Mouse (Mus musculus): Measurements from ENCODE around the gene Agk. TPM values are rescaled to one million over a fixed set of nuclear protein-coding genes. Genes with fewer than 3 reads are reported as not detected.
A peak's percentile ranks its signal among the peaks of the same experiment; 100 is the strongest.

Gene Agk
- total and polyA plus RNA-seq, 2 experiments from 2014 or later, result 13.4 to 30.0 TPM

DNA sequence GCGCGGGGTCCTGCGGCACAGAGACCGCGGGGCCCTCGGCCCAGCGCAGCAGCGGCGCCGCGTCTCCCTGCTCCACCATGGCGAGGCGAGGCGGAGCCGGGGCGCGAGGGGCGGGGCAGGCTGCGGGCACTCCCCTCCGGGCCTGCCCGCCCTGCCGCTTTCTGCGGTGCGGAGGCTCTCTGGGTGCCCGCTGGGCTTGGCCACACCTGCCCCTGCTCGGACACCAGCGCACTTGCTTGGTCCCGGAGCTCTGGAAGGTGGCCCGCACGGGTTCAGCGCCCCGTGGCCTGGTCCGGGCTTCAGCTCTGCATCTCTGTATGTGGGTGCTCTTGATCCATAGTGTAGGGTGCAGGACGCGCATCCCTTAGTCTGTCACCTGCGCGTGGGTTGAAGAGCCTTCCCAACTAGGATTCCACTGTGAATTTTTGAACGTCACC lies 111.1 kb downstream of the Agk start, which contains the start of gene E330009J07Rik:
Gene E330009J07Rik, minus strand, starts transcription at position 89 of the 437 bp plus-strand sequence.
- Histone ChIP-seq H3K27me3 (ENCODE audit: control insufficient read depth, insufficient read depth, low read length) (peaks cover 7% of the 10 kb centered on the region; the same call in 1 of the 2 replicates), H3K9me3 (replicated peaks; ENCODE audit: control insufficient read depth, low read length) (no peaks in the 10 kb centered on the region), H3K9ac (replicated peaks; ENCODE audit: low read depth, low read length) (peak within 1 kb of the TSS; percentile 70), H3K4me2 (ENCODE audit: low read depth, low read length) (peak within 1 kb of the TSS; percentile 99), H3K4me1 (ENCODE audit: control insufficient read depth, insufficient read depth) (peaks cover 4% of the 10 kb centered on the region; the same call in 1 of the 2 replicates), H3K27ac (ENCODE audit: low read depth) (no peak within 1 kb of the TSS), H3K4me3 (ENCODE audit: low read depth, low read length) (peak within 1 kb of the TSS; percentile 86), H3K36me3 (replicated peaks; ENCODE audit: control insufficient read depth, insufficient read depth, low read length) (no peaks in the 10 kb centered on the region)
- WGBS, result 1% methylated on average over 36 of the region's 38 CpGs
- no peak for TF ChIP-seq CTCF (IDR thresholded peaks at IDR 0.05; ENCODE audit: low read depth)
- no peak for TF ChIP-seq EP300 (IDR thresholded peaks at IDR 0.05; ENCODE audit: low read depth)
- ATAC-seq (ENCODE audit: insufficient read depth, low read depth) (peak; percentile 91), DNase-seq (ENCODE audit: low spot score) (peak; percentile 30)

DNA sequence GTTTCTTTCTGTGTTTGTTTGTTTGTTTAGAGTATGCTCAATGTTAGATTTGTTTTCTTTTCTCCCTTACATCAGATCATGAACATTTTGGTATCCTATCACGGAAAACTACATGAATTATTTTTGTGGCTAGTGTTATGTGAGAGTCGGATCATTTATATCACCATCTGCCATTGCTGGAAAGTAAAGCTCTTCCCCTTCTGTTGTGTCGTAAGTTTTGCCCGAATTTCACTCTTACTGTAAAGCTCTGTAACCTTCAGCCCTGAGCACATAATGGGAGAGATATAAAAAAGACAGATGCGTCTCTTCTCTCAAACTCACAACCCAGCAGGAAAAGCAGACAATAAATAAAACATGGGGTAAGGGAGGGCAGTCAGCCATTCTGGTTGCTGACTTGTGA lies 114.0 kb downstream of the Agk start, which contains the start of gene Wee2:
Gene Wee2, plus strand, starts transcription at position 153 of the 400 bp plus-strand sequence.
- H3K27me3 ChIP-seq (ENCODE audit: control insufficient read depth, insufficient read depth, low read length), result peaks cover 7% of the 10 kb centered on the region; the same call in 1 of the 2 replicates
- 69% methylated on average over 5 of the region's 5 CpGs for WGBS
- no peak within 1 kb of the TSS for H3K4me3 ChIP-seq (ENCODE audit: low read depth, low read length)
- no peak within 1 kb of the TSS for H3K9ac ChIP-seq (replicated peaks; ENCODE audit: low read depth, low read length)
- no peak for TF ChIP-seq EP300 (IDR thresholded peaks at IDR 0.05; ENCODE audit: low read depth)
- TF ChIP-seq CTCF (IDR thresholded peaks at IDR 0.05; ENCODE audit: low read depth), result no peak
- ATAC-seq (ENCODE audit: insufficient read depth, low read depth) (no peak), DNase-seq (ENCODE audit: low spot score) (no peak)
- no peaks in the 10 kb centered on the region for H3K9me3 ChIP-seq (replicated peaks; ENCODE audit: control insufficient read depth, low read length)
- H3K36me3 ChIP-seq (replicated peaks; ENCODE audit: control insufficient read depth, insufficient read depth, low read length), result no peaks in the 10 kb centered on the region
- peaks cover 4% of the 10 kb centered on the region; the same call in 1 of the 2 replicates for H3K4me1 ChIP-seq (ENCODE audit: control insufficient read depth, insufficient read depth)
- H3K27ac ChIP-seq (ENCODE audit: low read depth), result no peak within 1 kb of the TSS
- no peak within 1 kb of the TSS for H3K4me2 ChIP-seq (ENCODE audit: low read depth, low read length)

DNA sequence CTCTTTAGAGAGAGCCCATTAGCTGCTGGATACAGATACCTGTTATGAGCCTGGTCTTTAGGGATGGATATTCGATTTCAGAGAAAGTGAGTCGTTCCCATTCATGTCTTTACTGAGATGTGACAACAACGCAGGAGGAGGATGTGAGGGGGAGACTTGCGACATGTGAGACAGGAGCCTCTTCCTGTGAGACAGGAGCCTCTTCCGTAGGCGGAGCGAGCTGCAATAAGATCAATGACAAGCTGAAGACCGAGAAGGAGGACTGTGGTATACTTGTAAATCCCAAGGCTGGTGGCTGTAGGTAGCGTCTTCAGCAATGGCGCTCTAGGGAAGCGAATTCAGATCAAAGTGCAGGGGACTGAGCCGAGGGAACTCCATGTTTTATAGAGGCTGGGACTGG lies 114.8 kb downstream of the Agk start:
- H3K4me1 ChIP-seq (ENCODE audit: control insufficient read depth, insufficient read depth), result peaks cover 4% of the 10 kb centered on the region; the same call in 1 of the 2 replicates
- DNase-seq (ENCODE audit: low spot score), result no peak
- no peaks in the 10 kb centered on the region for H3K9me3 ChIP-seq (replicated peaks; ENCODE audit: control insufficient read depth, low read length)
- TF ChIP-seq EP300 (IDR thresholded peaks at IDR 0.05; ENCODE audit: low read depth) (no peak), CTCF (IDR thresholded peaks at IDR 0.05; ENCODE audit: low read depth) (no peak)
- no peak overlapping the region for H3K27ac ChIP-seq (ENCODE audit: low read depth)
- ATAC-seq (ENCODE audit: insufficient read depth, low read depth), result no peak
- H3K27me3 ChIP-seq (ENCODE audit: control insufficient read depth, insufficient read depth, low read length), result peaks cover 2% of the 10 kb centered on the region; the same call in 1 of the 2 replicates
- WGBS, result 21% methylated on average over 12 of the region's 12 CpGs
- no peak overlapping the region for H3K9ac ChIP-seq (replicated peaks; ENCODE audit: low read depth, low read length)
- H3K4me3 ChIP-seq (ENCODE audit: low read depth, low read length), result no peak overlapping the region
- H3K36me3 ChIP-seq (replicated peaks; ENCODE audit: control insufficient read depth, insufficient read depth, low read length), result no peaks in the 10 kb centered on the region
- H3K4me2 ChIP-seq (ENCODE audit: low read depth, low read length), result no peak overlapping the region

DNA sequence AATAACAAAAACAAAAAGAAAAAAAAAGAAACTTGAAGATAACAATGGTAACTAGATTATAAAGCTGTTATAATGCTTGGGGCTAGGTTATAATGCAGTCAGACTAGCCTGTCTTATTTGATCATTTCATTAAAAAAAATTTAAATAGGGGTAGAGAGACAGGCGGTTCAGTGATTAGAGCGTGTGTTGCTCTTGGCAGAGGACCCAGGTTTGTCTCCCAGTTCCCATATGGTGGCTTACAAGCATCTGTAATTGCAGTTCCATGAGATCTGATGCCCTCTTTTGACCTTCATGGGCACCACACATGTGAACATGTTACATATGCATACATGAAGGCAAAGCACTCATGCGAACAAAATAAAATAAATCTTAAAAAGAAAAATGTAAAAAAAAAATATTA lies 116.3 kb downstream of the Agk start:
- Histone ChIP-seq H3K27ac (ENCODE audit: low read depth) (no peak overlapping the region), H3K4me3 (ENCODE audit: low read depth, low read length) (no peak overlapping the region), H3K27me3 (ENCODE audit: control insufficient read depth, insufficient read depth, low read length) (no peaks in the 10 kb centered on the region), H3K36me3 (replicated peaks; ENCODE audit: control insufficient read depth, insufficient read depth, low read length) (no peaks in the 10 kb centered on the region), H3K9me3 (replicated peaks; ENCODE audit: control insufficient read depth, low read length) (no peaks in the 10 kb centered on the region), H3K4me1 (ENCODE audit: control insufficient read depth, insufficient read depth) (no peaks in the 10 kb centered on the region), H3K4me2 (ENCODE audit: low read depth, low read length) (no peak overlapping the region), H3K9ac (replicated peaks; ENCODE audit: low read depth, low read length) (no peak overlapping the region)
- WGBS, result 60% methylated on average over 3 of the region's 3 CpGs
- ATAC-seq (ENCODE audit: insufficient read depth, low read depth), result no peak
- no peak for DNase-seq (ENCODE audit: low spot score)
- TF ChIP-seq EP300 (IDR thresholded peaks at IDR 0.05; ENCODE audit: low read depth), result no peak
- TF ChIP-seq CTCF (IDR thresholded peaks at IDR 0.05; ENCODE audit: low read depth), result no peak

DNA sequence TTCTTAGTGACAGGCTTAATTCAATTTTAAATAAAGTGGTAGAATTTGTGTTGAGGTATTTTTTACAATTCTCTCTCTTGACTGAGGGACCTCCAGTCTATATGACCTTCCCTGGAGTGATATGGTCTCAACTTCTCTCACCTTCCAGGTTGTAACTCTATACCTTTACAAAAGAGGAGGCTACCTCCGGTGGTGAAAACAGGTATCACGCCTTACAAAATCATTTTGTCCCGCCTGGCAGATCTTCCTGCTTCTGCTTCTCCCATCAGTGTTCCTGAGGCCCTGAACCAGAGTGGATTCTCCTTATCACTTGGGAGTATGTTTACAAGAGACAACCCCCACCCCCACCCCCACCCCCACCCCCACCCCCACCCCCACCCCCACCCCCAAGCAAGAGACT lies 116.8 kb downstream of the Agk start:
- H3K27me3 ChIP-seq (ENCODE audit: control insufficient read depth, insufficient read depth, low read length), result no peaks in the 10 kb centered on the region
- H3K9ac ChIP-seq (replicated peaks; ENCODE audit: low read depth, low read length), result no peak overlapping the region
- TF ChIP-seq CTCF (IDR thresholded peaks at IDR 0.05; ENCODE audit: low read depth), result no peak
- TF ChIP-seq EP300 (IDR thresholded peaks at IDR 0.05; ENCODE audit: low read depth), result no peak
- no peak overlapping the region for H3K4me2 ChIP-seq (ENCODE audit: low read depth, low read length)
- ATAC-seq (ENCODE audit: insufficient read depth, low read depth) (no peak), DNase-seq (ENCODE audit: low spot score) (no peak)
- no peak overlapping the region for H3K4me3 ChIP-seq (ENCODE audit: low read depth, low read length)
- no peak overlapping the region for H3K27ac ChIP-seq (ENCODE audit: low read depth)
- no peaks in the 10 kb centered on the region for H3K4me1 ChIP-seq (ENCODE audit: control insufficient read depth, insufficient read depth)
- no peaks in the 10 kb centered on the region for H3K9me3 ChIP-seq (replicated peaks; ENCODE audit: control insufficient read depth, low read length)
- H3K36me3 ChIP-seq (replicated peaks; ENCODE audit: control insufficient read depth, insufficient read depth, low read length), result no peaks in the 10 kb centered on the region
- WGBS, result 30% methylated on average over 3 of the region's 3 CpGs
